Mouse (Mus musculus) urinary bladder, postnatal 25 days (tissue): Measurements from ENCODE around the gene Trp53i11.

Source experiments
- DNase-seq: peaks from one replicate; pipeline ENCODE4 v3.0.0; 2022; ENCODE audit warnings: low spot score

The Trp53i11 gene

GRCm38 (mm10) chr2:93242166-93242565, 54.8 kb downstream of the Trp53i11 start:
- DNase-seq = no peak

DNA sequence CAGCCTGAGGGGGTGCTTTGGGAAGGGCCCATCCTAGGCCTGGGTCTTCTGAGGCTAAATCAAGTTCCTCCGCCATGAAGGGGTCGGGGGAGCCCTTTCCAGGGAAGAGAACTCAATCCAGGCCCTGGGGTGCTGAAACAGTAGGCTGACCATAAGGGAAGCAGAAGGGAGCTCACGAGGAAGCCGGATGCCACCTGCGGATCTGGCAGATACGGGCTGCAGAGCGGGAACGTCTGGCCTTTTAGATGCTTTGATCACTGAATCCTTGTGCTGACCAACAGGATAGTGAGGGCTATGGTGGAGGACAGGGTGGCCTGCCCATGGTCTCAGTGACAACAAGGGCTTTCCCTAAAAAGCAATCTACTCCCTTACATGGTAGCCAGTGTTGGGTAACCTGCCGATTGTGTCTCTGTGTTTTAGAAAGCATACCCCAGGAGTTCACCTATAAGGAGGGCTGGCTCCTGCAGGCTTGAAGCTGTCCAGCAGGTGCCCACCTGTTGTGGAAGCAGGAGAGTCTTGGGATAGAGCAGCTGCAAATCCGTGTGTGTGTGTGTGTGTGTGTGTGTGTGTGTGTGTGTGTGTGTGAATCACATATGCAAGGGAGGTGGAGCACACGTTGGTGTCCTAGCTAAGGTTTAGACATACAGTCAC, 56.2 kb downstream of the Trp53i11 start:
- DNase-seq = no peak

DNA sequence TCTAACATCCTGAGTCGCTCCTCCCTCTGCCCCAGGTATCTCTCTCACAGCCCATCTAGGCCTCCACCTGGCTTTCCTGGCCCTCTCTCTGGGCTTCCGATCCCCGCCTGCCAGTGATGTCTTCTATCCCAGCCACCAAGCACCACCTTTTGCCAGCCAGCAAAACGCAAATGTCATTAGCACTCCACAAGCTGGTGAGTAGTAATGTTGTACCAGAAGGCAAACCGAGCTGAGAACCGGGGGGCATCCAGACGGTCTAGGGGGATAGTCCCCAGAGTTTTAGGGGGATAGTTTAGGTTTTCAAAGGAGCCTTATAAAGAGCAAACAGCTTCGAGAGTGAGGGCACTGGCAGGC, 56.7 kb downstream of the Trp53i11 start:
- no peak for DNase-seq

DNA sequence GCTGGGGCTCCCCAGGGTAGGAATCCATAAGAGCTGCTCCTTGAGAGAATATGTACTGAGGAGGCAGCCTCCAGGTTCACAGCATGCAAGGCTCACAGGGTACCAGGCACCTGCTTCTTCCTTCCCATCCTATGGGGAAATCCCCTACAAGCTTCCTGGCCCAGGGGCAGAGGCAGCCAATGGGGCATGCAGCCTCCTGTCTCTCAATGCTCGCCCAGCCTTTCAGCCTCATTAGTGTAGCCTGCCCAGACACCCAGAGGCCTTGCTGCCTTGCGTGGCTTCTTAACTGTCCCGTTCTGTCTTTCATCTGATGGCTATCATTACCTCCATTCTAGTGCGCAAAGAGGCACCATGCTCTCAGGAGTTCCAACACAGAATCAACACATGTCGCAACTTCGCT, 61.7 kb downstream of the Trp53i11 start:
- DNase-seq = no peak

- no peak for DNase-seq
Measured at GRCm38 (mm10) chr2:93250611-93251010, 63.3 kb downstream of the Trp53i11 start.
